Mouse (Mus musculus): ENCODE measurements at regions not wholly inside any gene's neighbourhood (a gene's known extent, or its start where the extent isn't known, plus 50 kb on each side); places are given as distances from the start of the nearest gene placed in this dataset.

DNA sequence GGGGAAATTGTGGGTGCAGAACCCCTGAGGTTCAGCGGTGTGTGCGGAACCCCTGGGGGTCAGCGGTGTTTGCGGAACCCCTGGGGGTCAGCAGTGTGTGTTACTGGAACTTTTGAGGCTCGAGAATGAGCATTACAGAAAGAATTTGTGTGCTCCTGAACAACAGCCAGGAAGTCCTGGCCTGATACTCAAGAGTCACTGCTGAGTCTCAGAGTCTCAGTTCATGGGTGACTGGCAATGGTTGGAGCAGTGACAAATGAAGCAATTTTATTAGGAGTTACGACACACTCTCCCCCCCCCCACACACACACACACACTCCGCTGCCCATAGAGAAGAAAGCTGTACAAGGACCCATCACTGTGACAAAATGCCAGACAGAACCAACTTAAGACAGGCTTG is 193.8 kb downstream of the Irs2 start:
- Histone ChIP-seq H3K4me2 (replicated peaks; ENCODE audit: low read depth, low read length) (no peak overlapping the region), H3K27ac (ENCODE audit: low read length) (no peak overlapping the region), H3K4me1 (ENCODE audit: control insufficient read depth, insufficient read depth, low read length) (no peaks in the 10 kb centered on the region), H3K4me3 (ENCODE audit: low read depth, low read length) (no peak overlapping the region), H3K9ac (replicated peaks; ENCODE audit: low read depth, low read length) (no peak overlapping the region), H3K27me3 (ENCODE audit: control insufficient read depth, insufficient read depth, low read length) (no peaks in the 10 kb centered on the region), H3K9me3 (ENCODE audit: control insufficient read depth, low read depth, low read length) (no peaks in the 10 kb centered on the region), H3K36me3 (ENCODE audit: control insufficient read depth, insufficient read depth, low read length) (no peaks in the 10 kb centered on the region)
- WGBS, result 85% methylated on average over 7 of the region's 7 CpGs
- no peak for ATAC-seq (ENCODE audit: insufficient number of reproducible peaks, insufficient read depth, low FRiP score, low read depth)

DNA sequence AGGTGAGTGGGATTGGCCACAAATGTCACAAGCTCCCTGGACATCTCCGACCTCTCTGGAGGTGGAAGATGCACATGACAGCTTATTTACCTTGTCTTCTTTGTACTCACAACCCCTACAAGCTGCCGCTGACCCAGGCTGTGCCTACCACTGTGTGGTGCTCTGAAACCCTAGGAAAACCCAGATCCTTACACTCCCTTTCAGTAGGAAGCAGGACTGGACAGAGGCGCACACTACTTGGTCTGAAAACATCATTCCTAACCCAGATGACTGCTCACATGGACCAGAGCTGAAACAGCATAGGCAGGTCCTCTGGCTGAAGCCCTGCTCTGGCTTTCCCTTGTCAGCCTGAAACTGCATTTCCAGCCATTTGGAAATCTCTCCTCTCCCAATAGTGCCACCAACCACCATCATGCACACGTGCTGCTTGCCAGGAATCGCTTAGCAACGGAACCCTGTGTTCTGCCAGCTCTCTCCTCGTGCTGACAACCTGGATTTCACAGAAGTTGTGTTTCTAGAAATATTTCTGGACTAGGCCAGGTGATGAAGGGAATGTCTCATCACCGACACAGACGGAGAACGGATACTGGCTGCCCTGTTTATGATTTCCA is 196.1 kb downstream of the Irs2 start:
- Histone ChIP-seq H3K27ac (ENCODE audit: low read length) (no peak overlapping the region), H3K9ac (replicated peaks; ENCODE audit: low read depth, low read length) (no peak overlapping the region), H3K4me1 (ENCODE audit: control insufficient read depth, insufficient read depth, low read length) (no peaks in the 10 kb centered on the region), H3K4me2 (replicated peaks; ENCODE audit: low read depth, low read length) (no peak overlapping the region), H3K4me3 (ENCODE audit: low read depth, low read length) (no peak overlapping the region), H3K9me3 (ENCODE audit: control insufficient read depth, low read depth, low read length) (no peaks in the 10 kb centered on the region), H3K36me3 (ENCODE audit: control insufficient read depth, insufficient read depth, low read length) (no peaks in the 10 kb centered on the region), H3K27me3 (ENCODE audit: control insufficient read depth, insufficient read depth, low read length) (no peaks in the 10 kb centered on the region)
- no peak for ATAC-seq (ENCODE audit: insufficient number of reproducible peaks, insufficient read depth, low FRiP score, low read depth)
- WGBS, result 65% methylated on average over 10 of the region's 10 CpGs

GRCm38 (mm10) chr8:10807040-10807439 is 201.2 kb downstream of the Irs2 start:
- ATAC-seq (ENCODE audit: insufficient number of reproducible peaks, insufficient read depth, low FRiP score, low read depth), result no peak

GRCm38 (mm10) chr8:10805405-10806151 is 202.7 kb downstream of the Irs2 start:
- Histone ChIP-seq H3K9me3 (ENCODE audit: control insufficient read depth, low read depth, low read length) (no peaks in the 10 kb centered on the region), H3K27me3 (ENCODE audit: control insufficient read depth, insufficient read depth, low read length) (no peaks in the 10 kb centered on the region), H3K4me2 (replicated peaks; ENCODE audit: low read depth, low read length) (no peak overlapping the region), H3K27ac (ENCODE audit: low read length) (no peak overlapping the region), H3K36me3 (ENCODE audit: control insufficient read depth, insufficient read depth, low read length) (no peaks in the 10 kb centered on the region), H3K9ac (replicated peaks; ENCODE audit: low read depth, low read length) (no peak overlapping the region), H3K4me3 (ENCODE audit: low read depth, low read length) (no peak overlapping the region), H3K4me1 (ENCODE audit: control insufficient read depth, insufficient read depth, low read length) (no peaks in the 10 kb centered on the region)
- WGBS, result 8% methylated on average over 23 of the region's 25 CpGs
- ATAC-seq (ENCODE audit: insufficient number of reproducible peaks, insufficient read depth, low FRiP score, low read depth), result no peak

More at GRCm38 (mm10) chr8:10807040-10807439, 201.2 kb downstream of the Irs2 start:
- Histone ChIP-seq H3K4me1 (ENCODE audit: control insufficient read depth, insufficient read depth, low read length) (no peaks in the 10 kb centered on the region), H3K27ac (ENCODE audit: low read length) (no peak overlapping the region), H3K4me3 (ENCODE audit: low read depth, low read length) (no peak overlapping the region), H3K27me3 (ENCODE audit: control insufficient read depth, insufficient read depth, low read length) (no peaks in the 10 kb centered on the region), H3K4me2 (replicated peaks; ENCODE audit: low read depth, low read length) (no peak overlapping the region), H3K9me3 (ENCODE audit: control insufficient read depth, low read depth, low read length) (no peaks in the 10 kb centered on the region), H3K9ac (replicated peaks; ENCODE audit: low read depth, low read length) (no peak overlapping the region), H3K36me3 (ENCODE audit: control insufficient read depth, insufficient read depth, low read length) (no peaks in the 10 kb centered on the region)
- WGBS, result 87% methylated on average over 5 of the region's 5 CpGs

DNA sequence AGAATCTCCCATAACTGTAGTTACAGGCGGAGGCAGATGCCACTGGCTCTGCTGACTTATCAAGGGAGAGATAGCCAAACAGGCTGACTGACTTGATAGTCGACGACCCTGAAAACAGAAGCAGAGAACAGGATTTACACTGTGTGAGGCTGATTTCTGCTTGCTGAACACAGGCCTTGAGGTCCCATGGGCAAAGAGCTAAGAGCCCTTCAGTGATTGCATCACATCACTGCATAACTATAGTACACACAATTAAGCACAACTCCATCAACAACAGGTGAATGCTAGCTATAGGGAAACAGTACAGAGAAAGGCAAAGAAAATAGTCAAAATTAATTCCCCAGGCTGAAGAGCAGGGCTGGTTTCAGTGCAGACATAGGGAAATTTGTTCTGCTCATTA is 203.3 kb downstream of the Irs2 start:
- Histone ChIP-seq H3K4me3 (ENCODE audit: low read depth, low read length) (no peak overlapping the region), H3K27ac (ENCODE audit: low read length) (no peak overlapping the region), H3K9me3 (ENCODE audit: control insufficient read depth, low read depth, low read length) (no peaks in the 10 kb centered on the region), H3K9ac (replicated peaks; ENCODE audit: low read depth, low read length) (no peak overlapping the region), H3K27me3 (ENCODE audit: control insufficient read depth, insufficient read depth, low read length) (no peaks in the 10 kb centered on the region), H3K4me1 (ENCODE audit: control insufficient read depth, insufficient read depth, low read length) (no peaks in the 10 kb centered on the region), H3K4me2 (replicated peaks; ENCODE audit: low read depth, low read length) (no peak overlapping the region), H3K36me3 (ENCODE audit: control insufficient read depth, insufficient read depth, low read length) (no peaks in the 10 kb centered on the region)
- no peak for ATAC-seq (ENCODE audit: insufficient number of reproducible peaks, insufficient read depth, low FRiP score, low read depth)
- 66% methylated on average over 3 of the region's 3 CpGs for WGBS

DNA sequence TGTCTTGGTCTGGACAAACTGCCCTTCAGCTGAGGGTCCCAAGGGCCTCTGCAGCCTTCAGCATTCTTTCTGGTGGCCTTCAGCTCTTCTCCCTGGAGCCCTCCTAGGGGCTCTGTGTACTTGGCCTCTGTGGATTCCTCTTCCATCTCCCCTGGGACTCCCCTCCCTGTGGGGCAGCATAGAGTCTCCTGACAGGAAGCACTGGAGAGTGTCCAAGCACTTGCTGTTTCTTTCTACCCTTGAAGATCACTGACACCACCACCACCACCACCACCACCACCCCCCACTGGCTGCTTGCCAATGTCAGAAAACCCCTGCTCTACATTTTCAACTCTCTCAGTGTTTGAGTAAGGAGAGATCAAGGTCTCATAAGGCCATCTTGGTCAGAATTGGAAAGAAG is 206.3 kb downstream of the Irs2 start:
- Histone ChIP-seq H3K36me3 (ENCODE audit: control insufficient read depth, insufficient read depth, low read length) (no peaks in the 10 kb centered on the region), H3K27ac (ENCODE audit: low read length) (no peak overlapping the region), H3K4me1 (ENCODE audit: control insufficient read depth, insufficient read depth, low read length) (no peaks in the 10 kb centered on the region), H3K4me2 (replicated peaks; ENCODE audit: low read depth, low read length) (no peak overlapping the region), H3K27me3 (ENCODE audit: control insufficient read depth, insufficient read depth, low read length) (no peaks in the 10 kb centered on the region), H3K9me3 (ENCODE audit: control insufficient read depth, low read depth, low read length) (no peaks in the 10 kb centered on the region), H3K4me3 (ENCODE audit: low read depth, low read length) (no peak overlapping the region), H3K9ac (replicated peaks; ENCODE audit: low read depth, low read length) (no peak overlapping the region)
- ATAC-seq (ENCODE audit: insufficient number of reproducible peaks, insufficient read depth, low FRiP score, low read depth), result no peak

DNA sequence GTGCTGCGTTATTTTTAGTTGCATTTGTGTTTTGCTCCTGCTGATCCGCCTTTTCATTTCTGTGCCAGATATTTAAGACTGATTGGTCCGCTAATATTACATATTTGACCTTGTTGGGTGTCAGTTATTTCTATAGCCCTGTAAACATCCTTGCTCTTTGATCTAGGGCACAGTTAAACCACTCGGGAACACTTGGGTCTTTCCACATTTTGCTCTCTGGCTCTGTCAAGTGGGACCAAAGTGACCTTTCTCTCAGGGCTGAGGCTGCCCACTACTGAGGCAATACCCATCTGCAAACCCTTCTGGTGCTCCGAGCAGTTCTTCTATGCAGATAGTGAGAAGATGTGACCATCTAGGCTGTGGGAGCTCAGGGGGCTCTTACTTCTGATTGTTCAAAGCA is 206.7 kb downstream of the Irs2 start:
- Histone ChIP-seq H3K27me3 (ENCODE audit: control insufficient read depth, insufficient read depth, low read length) (no peaks in the 10 kb centered on the region), H3K36me3 (ENCODE audit: control insufficient read depth, insufficient read depth, low read length) (no peaks in the 10 kb centered on the region), H3K4me1 (ENCODE audit: control insufficient read depth, insufficient read depth, low read length) (no peaks in the 10 kb centered on the region), H3K9me3 (ENCODE audit: control insufficient read depth, low read depth, low read length) (no peaks in the 10 kb centered on the region), H3K4me2 (replicated peaks; ENCODE audit: low read depth, low read length) (no peak overlapping the region), H3K4me3 (ENCODE audit: low read depth, low read length) (no peak overlapping the region), H3K27ac (ENCODE audit: low read length) (no peak overlapping the region), H3K9ac (replicated peaks; ENCODE audit: low read depth, low read length) (no peak overlapping the region)
- ATAC-seq (ENCODE audit: insufficient number of reproducible peaks, insufficient read depth, low FRiP score, low read depth), result no peak
- WGBS, result 67% methylated on average over 5 of the region's 5 CpGs

GRCm38 (mm10) chr8:10798444-10798843 is 209.8 kb downstream of the Irs2 start:
- H3K4me2 ChIP-seq (replicated peaks; ENCODE audit: low read depth, low read length), result no peak overlapping the region
- no peak overlapping the region for H3K9ac ChIP-seq (replicated peaks; ENCODE audit: low read depth, low read length)
- no peak for ATAC-seq (ENCODE audit: insufficient number of reproducible peaks, insufficient read depth, low FRiP score, low read depth)
- H3K4me1 ChIP-seq (ENCODE audit: control insufficient read depth, insufficient read depth, low read length), result no peaks in the 10 kb centered on the region
- no peak overlapping the region for H3K27ac ChIP-seq (ENCODE audit: low read length)
- 86% methylated on average over 1 of the region's 1 CpGs for WGBS
- no peaks in the 10 kb centered on the region for H3K36me3 ChIP-seq (ENCODE audit: control insufficient read depth, insufficient read depth, low read length)
- H3K4me3 ChIP-seq (ENCODE audit: low read depth, low read length), result no peak overlapping the region
- no peaks in the 10 kb centered on the region for H3K9me3 ChIP-seq (ENCODE audit: control insufficient read depth, low read depth, low read length)
- no peaks in the 10 kb centered on the region for H3K27me3 ChIP-seq (ENCODE audit: control insufficient read depth, insufficient read depth, low read length)

Data from stomach, embryonic 14.5 days (tissue).